Mouse (Mus musculus): Measurements from ENCODE around the gene Gnai3. TPM values are rescaled to one million over a fixed set of nuclear protein-coding genes. Genes with fewer than 3 reads are reported as not detected.

Gene Gnai3
- polyA plus RNA-seq, 1 experiment: 35.7 TPM

DNA sequence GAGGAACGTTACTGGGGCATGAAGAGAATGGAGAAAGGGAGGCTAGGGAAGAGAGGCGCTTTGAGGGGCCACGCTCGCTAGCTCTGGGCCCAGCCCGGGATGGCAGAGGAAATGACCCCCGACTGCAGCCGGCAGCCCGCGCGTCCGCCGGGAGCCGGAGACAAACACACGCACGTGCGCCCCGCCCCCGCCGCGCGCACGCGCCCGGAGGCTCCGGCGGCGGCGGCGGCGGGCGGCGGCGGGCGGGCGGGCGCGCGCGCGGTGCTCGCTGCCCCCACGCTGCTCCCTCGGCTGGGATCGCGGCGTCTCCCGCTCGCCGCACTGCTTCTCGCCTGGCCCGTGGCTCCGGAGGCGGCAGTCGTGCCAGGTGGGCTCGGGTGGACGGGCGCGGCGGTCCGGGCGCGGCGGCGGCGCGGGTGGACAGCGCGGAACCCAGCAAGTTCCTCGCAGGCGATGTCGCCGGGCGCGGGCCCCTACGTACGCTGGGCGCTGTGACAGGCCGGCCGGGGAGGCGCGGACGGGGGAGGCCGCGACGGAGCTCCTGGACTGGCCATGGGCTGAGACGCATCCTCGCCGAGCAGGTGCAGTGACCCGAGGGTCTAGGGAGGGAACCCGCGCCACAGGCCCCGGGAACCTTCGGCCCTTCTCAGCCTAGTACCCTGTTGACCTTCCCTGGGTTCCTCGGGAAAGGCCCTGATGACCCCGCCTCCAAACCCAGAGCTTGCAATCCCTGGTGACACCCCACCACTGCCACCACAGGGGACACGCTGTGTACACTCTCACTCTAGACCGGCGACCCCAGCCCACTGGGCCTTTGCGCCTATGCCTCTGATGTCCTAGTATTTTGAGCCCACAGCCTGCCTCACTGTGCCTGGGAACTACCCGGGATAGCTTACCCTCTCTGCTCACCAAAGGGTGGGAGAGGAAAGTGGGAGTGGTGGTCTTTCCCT lies 40.4 kb upstream of the Gnai3 start, which contains the start of gene Amigo1:
Gene Amigo1, plus strand, starts transcription at position 238 of the 950 bp plus-strand sequence.
- 9% methylated on average over 92 of the region's 100 CpGs for WGBS
- Histone ChIP-seq H3K27me3 (ENCODE audit: control insufficient read depth, insufficient read depth, low read length) (no peaks in the 10 kb centered on the region; the same call in 1 of the 2 replicates), H3K27ac (ENCODE audit: control insufficient read depth, insufficient read depth, low read length) (no peak within 1 kb of the TSS), H3K4me1 (replicated peaks; ENCODE audit: control insufficient read depth, insufficient read depth, low read length) (peaks cover 10% of the 10 kb centered on the region), H3K36me3 (ENCODE audit: control insufficient read depth, insufficient read depth, low read length) (no peaks in the 10 kb centered on the region), H3K4me3 (ENCODE audit: control insufficient read depth, insufficient read depth, low read length) (peak within 1 kb of the TSS; percentile 65)
- no peak for TF ChIP-seq POLR2A (IDR thresholded peaks at IDR 0.05; ENCODE audit: control insufficient read depth, extremely low read depth, insufficient read depth, low read length, poor library complexity)
- no peak for TF ChIP-seq CTCF (IDR thresholded peaks at IDR 0.05; ENCODE audit: borderline replicate concordance, control insufficient read depth, extremely low read depth, insufficient read depth, low read length, poor library complexity)
- peak; percentile 54 for DNase-seq

GRCm38 (mm10) chr3:108185460-108186097 lies 39.6 kb upstream of the Gnai3 start:
- Histone ChIP-seq H3K27me3 (ENCODE audit: control insufficient read depth, insufficient read depth, low read length) (no peaks in the 10 kb centered on the region; the same call in 1 of the 2 replicates), H3K4me1 (replicated peaks; ENCODE audit: control insufficient read depth, insufficient read depth, low read length) (peaks cover 10% of the 10 kb centered on the region), H3K36me3 (ENCODE audit: control insufficient read depth, insufficient read depth, low read length) (no peaks in the 10 kb centered on the region), H3K4me3 (ENCODE audit: control insufficient read depth, insufficient read depth, low read length) (peak overlapping the region; percentile 65), H3K27ac (ENCODE audit: control insufficient read depth, insufficient read depth, low read length) (no peak overlapping the region)
- TF ChIP-seq CTCF (IDR thresholded peaks at IDR 0.05; ENCODE audit: borderline replicate concordance, control insufficient read depth, extremely low read depth, insufficient read depth, low read length, poor library complexity) (no peak), POLR2A (IDR thresholded peaks at IDR 0.05; ENCODE audit: control insufficient read depth, extremely low read depth, insufficient read depth, low read length, poor library complexity) (no peak)
- 6% methylated on average over 16 of the region's 16 CpGs for WGBS
- DNase-seq: no peak

DNA sequence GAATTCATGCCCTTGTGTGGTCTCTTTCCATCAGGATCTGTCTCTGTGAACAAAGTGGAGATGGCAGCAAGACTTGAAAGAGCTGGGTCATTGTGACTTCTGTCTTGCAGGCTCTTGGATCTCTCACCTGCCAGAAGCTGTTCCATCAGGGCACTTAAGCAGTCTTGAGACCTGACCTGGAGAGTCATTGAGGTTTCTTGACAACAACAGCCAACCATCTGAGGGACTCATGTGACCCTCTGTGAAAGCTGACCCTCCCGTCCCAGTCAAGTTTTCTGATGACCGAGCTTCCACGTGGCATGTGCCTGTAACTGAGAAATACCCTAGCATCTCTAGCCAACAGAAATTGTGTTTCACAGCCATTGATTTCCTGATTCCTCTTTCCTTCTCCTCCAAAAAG lies 38.8 kb upstream of the Gnai3 start:
- WGBS: 95% methylated on average over 3 of the region's 3 CpGs
- DNase-seq: no peak
- no peak overlapping the region for H3K4me3 ChIP-seq (ENCODE audit: control insufficient read depth, insufficient read depth, low read length)
- no peaks in the 10 kb centered on the region; the same call in 1 of the 2 replicates for H3K27me3 ChIP-seq (ENCODE audit: control insufficient read depth, insufficient read depth, low read length)
- H3K36me3 ChIP-seq (ENCODE audit: control insufficient read depth, insufficient read depth, low read length): no peaks in the 10 kb centered on the region
- TF ChIP-seq POLR2A (IDR thresholded peaks at IDR 0.05; ENCODE audit: control insufficient read depth, extremely low read depth, insufficient read depth, low read length, poor library complexity) (no peak), CTCF (IDR thresholded peaks at IDR 0.05; ENCODE audit: borderline replicate concordance, control insufficient read depth, extremely low read depth, insufficient read depth, low read length, poor library complexity) (no peak)
- no peak overlapping the region for H3K27ac ChIP-seq (ENCODE audit: control insufficient read depth, insufficient read depth, low read length)
- peaks cover 10% of the 10 kb centered on the region for H3K4me1 ChIP-seq (replicated peaks; ENCODE audit: control insufficient read depth, insufficient read depth, low read length)

GRCm38 (mm10) chr3:108180514-108180913 lies 34.6 kb upstream of the Gnai3 start:
- TF ChIP-seq POLR2A (IDR thresholded peaks at IDR 0.05; ENCODE audit: control insufficient read depth, extremely low read depth, insufficient read depth, low read length, poor library complexity): no peak
- no peak for TF ChIP-seq CTCF (IDR thresholded peaks at IDR 0.05; ENCODE audit: borderline replicate concordance, control insufficient read depth, extremely low read depth, insufficient read depth, low read length, poor library complexity)
- Histone ChIP-seq H3K4me1 (replicated peaks; ENCODE audit: control insufficient read depth, insufficient read depth, low read length) (no peaks in the 10 kb centered on the region), H3K27ac (ENCODE audit: control insufficient read depth, insufficient read depth, low read length) (no peak overlapping the region), H3K4me3 (ENCODE audit: control insufficient read depth, insufficient read depth, low read length) (no peak overlapping the region), H3K27me3 (ENCODE audit: control insufficient read depth, insufficient read depth, low read length) (no peaks in the 10 kb centered on the region), H3K36me3 (ENCODE audit: control insufficient read depth, insufficient read depth, low read length) (no peaks in the 10 kb centered on the region)
- DNase-seq: no peak
- WGBS: 36% methylated on average over 2 of the region's 2 CpGs

DNA sequence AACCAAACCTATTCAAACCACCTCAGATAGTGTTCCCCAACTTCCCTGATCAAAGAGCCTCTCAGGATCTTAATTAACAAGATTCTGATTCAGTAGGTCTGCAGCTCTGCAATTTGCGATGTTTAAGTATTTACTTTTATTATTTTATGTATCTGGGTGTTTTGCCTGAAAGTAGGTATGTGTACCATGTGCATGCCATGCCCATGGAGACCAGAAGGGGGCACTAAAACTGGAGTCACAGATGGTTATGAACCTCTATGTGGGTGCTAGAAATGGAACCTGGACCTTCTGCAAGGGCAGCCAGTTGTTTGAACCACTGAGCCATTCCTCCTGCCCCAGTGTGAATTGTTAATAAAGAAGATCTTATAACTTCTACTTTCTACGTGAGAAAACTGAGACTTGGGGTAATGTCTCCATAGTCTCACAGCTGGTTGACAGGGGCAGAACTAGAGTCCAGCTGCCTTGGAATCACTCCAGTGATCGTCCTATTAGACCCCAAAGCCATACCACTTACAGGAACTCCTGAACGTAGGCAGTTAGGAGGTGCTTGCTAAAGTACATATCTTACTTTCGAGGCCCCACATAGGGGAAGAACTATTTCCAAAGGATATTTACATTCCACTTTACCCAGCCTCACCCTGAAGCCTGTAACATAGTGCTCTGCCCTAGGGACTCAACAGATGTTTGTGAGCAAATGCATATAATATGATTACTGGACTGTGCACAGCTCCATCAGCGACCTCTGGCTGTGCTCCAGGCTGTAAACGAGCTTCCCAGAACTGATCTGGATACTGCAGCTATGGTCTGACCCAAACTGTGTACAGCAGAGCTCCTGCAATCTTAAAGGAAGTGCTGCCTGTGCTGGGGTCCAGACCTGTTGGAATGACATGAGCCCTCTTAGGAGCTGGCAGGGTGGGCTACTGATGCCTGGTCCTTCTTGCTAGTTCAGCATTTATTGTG lies 33.1 kb upstream of the Gnai3 start:
- Histone ChIP-seq H3K27me3 (ENCODE audit: control insufficient read depth, insufficient read depth, low read length) (no peaks in the 10 kb centered on the region), H3K4me3 (ENCODE audit: control insufficient read depth, insufficient read depth, low read length) (no peak overlapping the region), H3K27ac (ENCODE audit: control insufficient read depth, insufficient read depth, low read length) (no peak overlapping the region), H3K36me3 (ENCODE audit: control insufficient read depth, insufficient read depth, low read length) (no peaks in the 10 kb centered on the region), H3K4me1 (replicated peaks; ENCODE audit: control insufficient read depth, insufficient read depth, low read length) (no peaks in the 10 kb centered on the region)
- TF ChIP-seq CTCF (IDR thresholded peaks at IDR 0.05; ENCODE audit: borderline replicate concordance, control insufficient read depth, extremely low read depth, insufficient read depth, low read length, poor library complexity) (no peak), POLR2A (IDR thresholded peaks at IDR 0.05; ENCODE audit: control insufficient read depth, extremely low read depth, insufficient read depth, low read length, poor library complexity) (no peak)
- no peak for DNase-seq
- WGBS: 93% methylated on average over 7 of the region's 7 CpGs
